Mouse (Mus musculus): ENCODE data around the gene 1810065E05Rik. TPM values are rescaled to one million over a fixed set of nuclear protein-coding genes. Genes with fewer than 3 reads are reported as not detected.

The 1810065E05Rik gene
- polyA plus RNA-seq, 1 experiment from 2014 or later = not detected

- Histone ChIP-seq H3K27ac (ENCODE audit: low read depth, low read length) (no peak overlapping the region), H3K36me3 (ENCODE audit: control insufficient read depth, insufficient read depth, low read length) (no peaks in the 10 kb centered on the region), H3K9ac (ENCODE audit: low read depth, low read length) (no peak overlapping the region), H3K4me1 (ENCODE audit: control insufficient read depth, insufficient read depth, low read depth, low read length) (no peaks in the 10 kb centered on the region), H3K4me2 (ENCODE audit: low read length) (no peak overlapping the region), H3K4me3 (ENCODE audit: low read length) (no peak overlapping the region), H3K9me3 (ENCODE audit: control insufficient read depth, low read length) (no peaks in the 10 kb centered on the region), H3K27me3 (replicated peaks; ENCODE audit: control insufficient read depth, insufficient read depth, low read length) (no peaks in the 10 kb centered on the region)
- no peak for ATAC-seq
- WGBS = 87% methylated on average over 3 of the region's 3 CpGs
Observed at GRCm38 (mm10) chr11:58418336-58418735, 2.6 kb upstream of the 1810065E05Rik start.

GRCm38 (mm10) chr11:58432259-58432658, 11.3 kb downstream of the 1810065E05Rik start, which contains the start of gene Gm12253:
Gene Gm12253, plus strand, starts transcription at chr11:58432559.
- H3K4me1 ChIP-seq (ENCODE audit: control insufficient read depth, insufficient read depth, low read depth, low read length) = no peaks in the 10 kb centered on the region
- H3K4me2 ChIP-seq (ENCODE audit: low read length) = no peak within 1 kb of the TSS
- H3K9ac ChIP-seq (ENCODE audit: low read depth, low read length) = no peak within 1 kb of the TSS
- no peaks in the 10 kb centered on the region for H3K9me3 ChIP-seq (ENCODE audit: control insufficient read depth, low read length)
- ATAC-seq = no peak
- H3K27ac ChIP-seq (ENCODE audit: low read depth, low read length) = no peak within 1 kb of the TSS
- 84% methylated on average over 3 of the region's 3 CpGs for WGBS
- no peaks in the 10 kb centered on the region for H3K36me3 ChIP-seq (ENCODE audit: control insufficient read depth, insufficient read depth, low read length)
- H3K27me3 ChIP-seq (replicated peaks; ENCODE audit: control insufficient read depth, insufficient read depth, low read length) = no peaks in the 10 kb centered on the region
- H3K4me3 ChIP-seq (ENCODE audit: low read length) = no peak within 1 kb of the TSS

- Histone ChIP-seq H3K4me1 (ENCODE audit: control insufficient read depth, insufficient read depth, low read depth, low read length) (no peaks in the 10 kb centered on the region), H3K27me3 (replicated peaks; ENCODE audit: control insufficient read depth, insufficient read depth, low read length) (no peaks in the 10 kb centered on the region), H3K4me3 (ENCODE audit: low read length) (no peak overlapping the region), H3K9me3 (ENCODE audit: control insufficient read depth, low read length) (no peaks in the 10 kb centered on the region), H3K27ac (ENCODE audit: low read depth, low read length) (no peak overlapping the region), H3K36me3 (ENCODE audit: control insufficient read depth, insufficient read depth, low read length) (no peaks in the 10 kb centered on the region), H3K4me2 (ENCODE audit: low read length) (no peak overlapping the region), H3K9ac (ENCODE audit: low read depth, low read length) (no peak overlapping the region)
- WGBS = 54% methylated on average over 5 of the region's 5 CpGs
- ATAC-seq = no peak
Observed at GRCm38 (mm10) chr11:58437866-58438265, 17.0 kb downstream of the 1810065E05Rik start.

- H3K9ac ChIP-seq (ENCODE audit: low read depth, low read length) = no peak within 1 kb of the TSS
- H3K9me3 ChIP-seq (ENCODE audit: control insufficient read depth, low read length) = no peaks in the 10 kb centered on the region
- no peak within 1 kb of the TSS for H3K4me3 ChIP-seq (ENCODE audit: low read length)
- no peaks in the 10 kb centered on the region for H3K36me3 ChIP-seq (ENCODE audit: control insufficient read depth, insufficient read depth, low read length)
- 94% methylated on average over 9 of the region's 9 CpGs for WGBS
- H3K4me2 ChIP-seq (ENCODE audit: low read length) = no peak within 1 kb of the TSS
- ATAC-seq = no peak
- no peaks in the 10 kb centered on the region for H3K27me3 ChIP-seq (replicated peaks; ENCODE audit: control insufficient read depth, insufficient read depth, low read length)
- H3K27ac ChIP-seq (ENCODE audit: low read depth, low read length) = no peak within 1 kb of the TSS
- H3K4me1 ChIP-seq (ENCODE audit: control insufficient read depth, insufficient read depth, low read depth, low read length) = no peaks in the 10 kb centered on the region
Observed at GRCm38 (mm10) chr11:58452759-58453158, 31.8 kb downstream of the 1810065E05Rik start, which contains the start of gene Lypd9. Gene Lypd9, minus strand, starts transcription at chr11:58452923.

- H3K4me3 ChIP-seq (ENCODE audit: low read length) = no peak overlapping the region
Observed at GRCm38 (mm10) chr11:58453592-58453991, 32.7 kb downstream of the 1810065E05Rik start.

GRCm38 (mm10) chr11:58462170-58462569, 41.3 kb downstream of the 1810065E05Rik start, which contains the start of gene Olfr30:
Gene Olfr30, minus strand, starts transcription at chr11:58462270.
- no peak within 1 kb of the TSS for H3K9ac ChIP-seq (ENCODE audit: low read depth, low read length)
- no peak within 1 kb of the TSS for H3K27ac ChIP-seq (ENCODE audit: low read depth, low read length)
- H3K4me1 ChIP-seq (ENCODE audit: control insufficient read depth, insufficient read depth, low read depth, low read length) = no peaks in the 10 kb centered on the region
- H3K9me3 ChIP-seq (ENCODE audit: control insufficient read depth, low read length) = no peaks in the 10 kb centered on the region
- H3K27me3 ChIP-seq (replicated peaks; ENCODE audit: control insufficient read depth, insufficient read depth, low read length) = no peaks in the 10 kb centered on the region
- H3K4me3 ChIP-seq (ENCODE audit: low read length) = no peak within 1 kb of the TSS
- H3K36me3 ChIP-seq (ENCODE audit: control insufficient read depth, insufficient read depth, low read length) = no peaks in the 10 kb centered on the region
- H3K4me2 ChIP-seq (ENCODE audit: low read length) = no peak within 1 kb of the TSS
- ATAC-seq = no peak

More at GRCm38 (mm10) chr11:58453592-58453991, 32.7 kb downstream of the 1810065E05Rik start:
- Histone ChIP-seq H3K27ac (ENCODE audit: low read depth, low read length) (no peak overlapping the region), H3K4me1 (ENCODE audit: control insufficient read depth, insufficient read depth, low read depth, low read length) (no peaks in the 10 kb centered on the region), H3K9ac (ENCODE audit: low read depth, low read length) (no peak overlapping the region), H3K4me2 (ENCODE audit: low read length) (no peak overlapping the region), H3K27me3 (replicated peaks; ENCODE audit: control insufficient read depth, insufficient read depth, low read length) (no peaks in the 10 kb centered on the region), H3K36me3 (ENCODE audit: control insufficient read depth, insufficient read depth, low read length) (no peaks in the 10 kb centered on the region), H3K9me3 (ENCODE audit: control insufficient read depth, low read length) (no peaks in the 10 kb centered on the region)
- no peak for ATAC-seq
- 68% methylated on average over 4 of the region's 4 CpGs for WGBS

Other genes starting within 250 kb of the 1810065E05Rik start
- gene Mrpl22, start 249.4 kb upstream of the 1810065E05Rik start, polyA plus RNA-seq (2015; fragmentation: Nextera tagmentation; extraction: Ambion mirVana) = 90.2 and 92.1 TPM in 2 replicates
- 2.3 and 2.4 TPM in 2 replicates for gene Igtp, start 221.6 kb upstream of the 1810065E05Rik start, polyA plus RNA-seq (2015; fragmentation: Nextera tagmentation; extraction: Ambion mirVana)
- gene Irgm2, start 221.5 kb upstream of the 1810065E05Rik start, polyA plus RNA-seq (2015; fragmentation: Nextera tagmentation; extraction: Ambion mirVana) = 1.5 and 1.7 TPM in 2 replicates
- 0.11 TPM in 1 of 2 replicates, not detected in the other for gene 4930438A08Rik, start 146.3 kb upstream of the 1810065E05Rik start, polyA plus RNA-seq (2015; fragmentation: Nextera tagmentation; extraction: Ambion mirVana)
- gene Zfp692, start 114.0 kb upstream of the 1810065E05Rik start, polyA plus RNA-seq (2015; fragmentation: Nextera tagmentation; extraction: Ambion mirVana) = 29.2 and 30.1 TPM in 2 replicates
- 38.2 and 38.6 TPM in 2 replicates for gene Zfp672, start 90.8 kb upstream of the 1810065E05Rik start, polyA plus RNA-seq (2015; fragmentation: Nextera tagmentation; extraction: Ambion mirVana)
- gene Sh3bp5l, start 90.4 kb upstream of the 1810065E05Rik start, polyA plus RNA-seq (2015; fragmentation: Nextera tagmentation; extraction: Ambion mirVana) = 48.0 and 50.6 TPM in 2 replicates
- not detected in 2 replicates for gene Lypd8, start 42.1 kb upstream of the 1810065E05Rik start, polyA plus RNA-seq (2015; fragmentation: Nextera tagmentation; extraction: Ambion mirVana)
- gene Gm12253, start 11.4 kb downstream of the 1810065E05Rik start, polyA plus RNA-seq (2015; fragmentation: Nextera tagmentation; extraction: Ambion mirVana) = not detected in 2 replicates
- gene Lypd9, start 31.8 kb downstream of the 1810065E05Rik start, polyA plus RNA-seq (2015; fragmentation: Nextera tagmentation; extraction: Ambion mirVana) = not detected in 2 replicates
- not detected in 2 replicates for gene Olfr30, start 41.2 kb downstream of the 1810065E05Rik start, polyA plus RNA-seq (2015; fragmentation: Nextera tagmentation; extraction: Ambion mirVana)
- not detected in 2 replicates for gene Olfr332, start 71.4 kb downstream of the 1810065E05Rik start, polyA plus RNA-seq (2015; fragmentation: Nextera tagmentation; extraction: Ambion mirVana)
- gene Olfr331, start 81.5 kb downstream of the 1810065E05Rik start, polyA plus RNA-seq (2015; fragmentation: Nextera tagmentation; extraction: Ambion mirVana) = not detected in 2 replicates
- gene Olfr330, start 113.7 kb downstream of the 1810065E05Rik start, polyA plus RNA-seq (2015; fragmentation: Nextera tagmentation; extraction: Ambion mirVana) = not detected in 2 replicates
- not detected in 2 replicates for gene Olfr329-ps, start 125.3 kb downstream of the 1810065E05Rik start, polyA plus RNA-seq (2015; fragmentation: Nextera tagmentation; extraction: Ambion mirVana)
- gene Olfr328, start 134.5 kb downstream of the 1810065E05Rik start, polyA plus RNA-seq (2015; fragmentation: Nextera tagmentation; extraction: Ambion mirVana) = 0.07 TPM in 1 of 2 replicates, not detected in the other
- 0.15 and 0.17 TPM in 2 replicates for gene Olfr224, start 149.4 kb downstream of the 1810065E05Rik start, polyA plus RNA-seq (2015; fragmentation: Nextera tagmentation; extraction: Ambion mirVana)
- not detected in 2 replicates for gene Olfr325, start 156.6 kb downstream of the 1810065E05Rik start, polyA plus RNA-seq (2015; fragmentation: Nextera tagmentation; extraction: Ambion mirVana)
- 0.08 and 0.30 TPM in 2 replicates for gene Olfr324, start 174.0 kb downstream of the 1810065E05Rik start, polyA plus RNA-seq (2015; fragmentation: Nextera tagmentation; extraction: Ambion mirVana)
- not detected in 2 replicates for gene 2210407C18Rik, start 195.0 kb downstream of the 1810065E05Rik start, polyA plus RNA-seq (2015; fragmentation: Nextera tagmentation; extraction: Ambion mirVana)
- gene Olfr323, start 209.4 kb downstream of the 1810065E05Rik start, polyA plus RNA-seq (2015; fragmentation: Nextera tagmentation; extraction: Ambion mirVana) = not detected in 2 replicates
- 0.20 and 0.25 TPM in 2 replicates for gene Trim58, start 219.4 kb downstream of the 1810065E05Rik start, polyA plus RNA-seq (2015; fragmentation: Nextera tagmentation; extraction: Ambion mirVana)
- not detected in 2 replicates for gene Olfr322, start 237.7 kb downstream of the 1810065E05Rik start, polyA plus RNA-seq (2015; fragmentation: Nextera tagmentation; extraction: Ambion mirVana)